22 mouse cellular contexts compared by ENCODE assay signal in genomic region chr4:151833940-151834449, GRCm38 (mm10). TPM values are rescaled to one million over a fixed set of nuclear protein-coding genes. Genes with fewer than 3 reads are reported as not detected.
DNase-seq lines count a peak whose midpoint lies in the region; ATAC-seq and TF ChIP-seq lines count a peak whose summit lies in the region.
"Had no signal": no experiment of that assay in that cellular context is flagged by ENCODE, and none has a peak within 500 bp of the region (broad histone marks: within the 10 kb centered on the region; RNA-seq: fewer than 3 reads in every experiment).

No protein-coding gene starts in this region.

- no peak overlapping the region for H3K27ac ChIP-seq in layer of hippocampus, adult 2 months
- H3K27ac ChIP-seq in neural tube, embryonic 14.5 days (ENCODE audit: low read depth, low read length): 0 out of 2 replicates have a peak overlapping the region, but pooled peaks have one; percentile 6
- H3K27ac ChIP-seq: intestine, embryonic 15.5 days; limb, embryonic 10.5 days; midbrain, embryonic 13.5 days; stomach, embryonic 15.5 days had no signal

- H3K36me3 ChIP-seq in neural tube, embryonic 14.5 days (ENCODE audit: control insufficient read depth, insufficient read depth, low read length): 0 out of 2 replicates have a peak, but pooled peaks cover 4% of the 10 kb centered on the region
- H3K36me3 ChIP-seq: forebrain, embryonic 15.5 days; intestine, embryonic 15.5 days; stomach, embryonic 15.5 days had no signal

- no peak overlapping the region for H3K4me3 ChIP-seq in layer of hippocampus, adult 2 months
- H3K4me3 ChIP-seq in neural tube, embryonic 14.5 days (ENCODE audit: low read depth, low read length): no peak overlapping the region
- H3K4me3 ChIP-seq: forebrain, embryonic 15.5 days; hindbrain, embryonic 13.5 days; intestine, embryonic 15.5 days; limb, embryonic 10.5 days; midbrain, embryonic 13.5 days; stomach, embryonic 15.5 days had no signal

- no peak for ATAC-seq in neural tube, embryonic 14.5 days (ENCODE audit: low read depth)
- ATAC-seq in megakaryocyte-erythroid progenitor cell, adult 5-6 weeks (replicated peaks; ENCODE audit: low FRiP score, low TSS enrichment, poor library complexity, severe bottlenecking): 0 out of 2 replicates have a peak, but pooled peaks have one; percentile 45
- ATAC-seq in erythroid progenitor cell, adult 5-6 weeks (replicated peaks; ENCODE audit: low FRiP score, poor library complexity, severe bottlenecking): no peak
- ATAC-seq: forebrain, embryonic 15.5 days; intestine, embryonic 15.5 days; midbrain, embryonic 13.5 days had no signal

- H3K4me1 ChIP-seq in neural tube, embryonic 14.5 days (ENCODE audit: control insufficient read depth, insufficient read depth, low read length): no peaks in the 10 kb centered on the region
- H3K4me1 ChIP-seq: intestine, embryonic 15.5 days; limb, embryonic 10.5 days; stomach, embryonic 15.5 days had no signal

- peak; percentile 44 to 65 for DNase-seq in cerebellum, adult 18-20 months
- DNase-seq in cerebellum, adult 11 months: no peak
- DNase-seq in layer of hippocampus, adult 2 months (ENCODE audit: low spot score in 2 of 2): peak; percentile 14 to 30
- no peak for DNase-seq in layer of hippocampus, postnatal 25 days (ENCODE audit: extremely low spot score in 1 of 2, low spot score in 1 of 2)
- no peak for DNase-seq in neural tube, embryonic 10.5 days (ENCODE audit: extremely low spot score, low spot score)
- DNase-seq: adrenal gland, postnatal 10 days; kidney, adult 8-10 months; kidney, postnatal 25 days; lung, adult 2 months; lung, postnatal 14 days; right cerebral cortex, postnatal 4 days; thymus, postnatal 25 days had no signal

- H3K27me3 ChIP-seq in neural tube, embryonic 14.5 days (ENCODE audit: control insufficient read depth, insufficient read depth, low read length): no peaks in the 10 kb centered on the region
- H3K27me3 ChIP-seq: forebrain, embryonic 15.5 days; hindbrain, embryonic 13.5 days; intestine, embryonic 15.5 days; midbrain, embryonic 13.5 days; stomach, embryonic 15.5 days had no signal

- H3K4me2 ChIP-seq in neural tube, embryonic 14.5 days (ENCODE audit: low read depth, low read length): no peak overlapping the region
- H3K4me2 ChIP-seq: forebrain, embryonic 15.5 days; heart, embryonic 11.5 days; hindbrain, embryonic 13.5 days; intestine, embryonic 15.5 days; midbrain, embryonic 13.5 days; stomach, embryonic 15.5 days had no signal

- H3K9ac ChIP-seq in neural tube, embryonic 14.5 days (replicated peaks; ENCODE audit: low read depth, low read length): no peak overlapping the region
- H3K9ac ChIP-seq: forebrain, embryonic 15.5 days; hindbrain, embryonic 13.5 days; intestine, embryonic 15.5 days; midbrain, embryonic 13.5 days; stomach, embryonic 15.5 days had no signal

- 68% methylated on average over 7 of the region's 7 CpGs for WGBS in neural tube, embryonic 14.5 days

- H3K9me3 ChIP-seq in neural tube, embryonic 14.5 days (ENCODE audit: control insufficient read depth, low read length): no peaks in the 10 kb centered on the region
- H3K9me3 ChIP-seq: forebrain, embryonic 15.5 days; hindbrain, embryonic 13.5 days; intestine, embryonic 15.5 days; limb, embryonic 10.5 days; midbrain, embryonic 13.5 days; stomach, embryonic 15.5 days had no signal

- TF ChIP-seq CTCF in layer of hippocampus, adult 2 months (conservative IDR thresholded peaks at IDR 0.05): no peak

RNA-seq across cellular contexts. Expression of gene Camta1, which starts 27.7 kb away (rescaled TPM):
- 100 to 1,000 TPM; 275 to 294 TPM for total RNA-seq in layer of hippocampus, adult 2 months (2021)
- total RNA-seq in layer of hippocampus, postnatal 25 days (2021): 100 to 1,000 TPM; 244 to 251 TPM
- 197 and 206 TPM in 2 replicates for polyA plus RNA-seq in neural tube, embryonic 14.5 days (2014; fragmentation: Nextera tagmentation; extraction: Ambion mirVana)
- total RNA-seq in megakaryocyte-erythroid progenitor cell, adult 5-6 weeks (2014; fragmentation: Nextera tagmentation): 68.4 and 92.8 TPM in 2 replicates
- total RNA-seq in megakaryocyte-erythroid progenitor cell, adult 5-6 weeks (2017): 23.0 and 52.1 TPM in 2 replicates
- total RNA-seq in erythroid progenitor cell, adult 5-6 weeks (2015; ENCODE audit: low replicate concordance): 67.5 and 120 TPM in 2 replicates
- 13.5 and 41.5 TPM in 2 replicates for total RNA-seq in erythroid progenitor cell, adult 5-6 weeks (2017; ENCODE audit: low replicate concordance)

Comparison
In these comparisons a context has a peak if more than half of its experiments do, and no peak if none do; other contexts are left out.
1. DNase-seq: peak in cerebellum, adult 18-20 months (2 of 2) and layer of hippocampus, adult 2 months (2 of 2); none in cerebellum, adult 11 months (single experiment), layer of hippocampus, postnatal 25 days (0 of 2) and neural tube, embryonic 10.5 days (single experiment).